Mouse (Mus musculus) gastrocnemius, adult 8-10 months (tissue): Measurements from ENCODE around the gene Akap7. TPM values are rescaled to one million over a fixed set of nuclear protein-coding genes. Genes with fewer than 3 reads are reported as not detected.

Experiments used
- DNase-seq, 2 experiments: peaks; one replicate each; pipeline ENCODE4 v3.0.0; 2022; ENCODE audit warnings: low spot score in 2 of 2
- total RNA-seq, 4 experiments: library from RNA; stranded (reverse); gene quantifications; 2 replicates each; pipeline ENCODE4 v1.2.4; 2022

The Akap7 gene
- total RNA-seq, 4 experiments from 2014 or later = 12.8 to 19.5 (median 16.1) TPM

- DNase-seq = no peak
Measured at GRCm38 (mm10) chr10:25257466-25257865, 50.2 kb downstream of the Akap7 start.

DNA sequence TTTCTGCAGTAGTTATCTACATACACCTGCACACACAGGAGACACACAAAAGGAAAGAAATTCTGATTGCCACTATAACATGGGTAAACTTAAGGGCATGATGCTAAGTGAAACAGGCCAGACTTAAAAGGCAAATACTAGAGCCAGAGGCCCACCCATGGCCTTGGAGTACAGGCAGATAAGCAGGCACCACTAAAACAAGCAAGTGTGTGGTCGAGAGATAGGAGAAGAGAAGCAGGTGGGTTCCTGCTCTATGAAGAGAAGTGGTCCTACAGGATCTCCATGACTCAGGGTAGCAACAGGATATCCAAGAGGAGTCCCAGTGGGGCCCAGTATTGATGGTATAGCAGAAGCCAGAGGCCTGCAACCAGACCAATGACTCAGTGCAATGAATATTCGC, 54.2 kb downstream of the Akap7 start:
- no peak for DNase-seq

- no peak for DNase-seq
Measured at GRCm38 (mm10) chr10:25253006-25253405, 54.7 kb downstream of the Akap7 start.

GRCm38 (mm10) chr10:25250108-25250507, 57.6 kb downstream of the Akap7 start:
- peak; percentile 12 to 19 for DNase-seq

DNA sequence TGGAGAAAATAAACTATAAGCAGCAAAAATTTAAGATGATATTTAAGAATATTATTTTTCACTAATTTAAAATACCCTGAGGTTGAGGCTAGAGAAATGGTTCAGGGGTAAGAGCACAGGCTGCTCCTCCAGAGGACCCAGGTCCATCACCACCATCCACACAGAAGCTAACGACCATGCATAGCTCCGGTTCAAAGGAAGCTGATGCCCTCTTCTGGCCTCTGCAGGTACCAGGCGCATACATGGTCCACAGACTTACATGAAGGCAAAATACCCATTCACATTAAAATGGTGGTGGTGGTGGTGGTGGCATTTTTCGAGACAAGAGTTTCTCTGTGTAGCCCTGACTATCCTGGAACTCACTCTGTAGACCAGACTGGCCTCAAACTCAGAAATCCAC, 61.5 kb downstream of the Akap7 start:
- no peak for DNase-seq

- DNase-seq = no peak
Measured at GRCm38 (mm10) chr10:25239156-25239555, 68.5 kb downstream of the Akap7 start.

DNA sequence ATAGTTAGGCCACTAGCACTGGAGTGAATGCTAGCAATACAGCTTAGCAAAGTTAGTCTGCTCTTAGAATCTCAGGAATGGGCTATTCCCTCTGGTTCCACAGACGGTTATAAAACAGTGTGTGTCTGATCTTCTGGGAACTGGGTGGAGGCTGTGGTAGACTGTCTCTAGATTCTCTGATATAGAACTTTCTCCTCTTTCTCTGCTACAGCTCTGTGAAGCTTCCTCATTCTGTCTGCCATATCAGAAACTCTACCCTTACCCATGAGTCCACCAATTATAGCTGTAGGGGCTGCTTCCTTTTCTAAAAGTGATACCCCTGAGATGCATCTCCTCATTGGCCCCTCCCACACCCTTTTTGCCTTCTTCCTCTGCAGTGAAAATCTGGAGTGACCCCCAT, 73.6 kb downstream of the Akap7 start:
- DNase-seq = no peak

DNA sequence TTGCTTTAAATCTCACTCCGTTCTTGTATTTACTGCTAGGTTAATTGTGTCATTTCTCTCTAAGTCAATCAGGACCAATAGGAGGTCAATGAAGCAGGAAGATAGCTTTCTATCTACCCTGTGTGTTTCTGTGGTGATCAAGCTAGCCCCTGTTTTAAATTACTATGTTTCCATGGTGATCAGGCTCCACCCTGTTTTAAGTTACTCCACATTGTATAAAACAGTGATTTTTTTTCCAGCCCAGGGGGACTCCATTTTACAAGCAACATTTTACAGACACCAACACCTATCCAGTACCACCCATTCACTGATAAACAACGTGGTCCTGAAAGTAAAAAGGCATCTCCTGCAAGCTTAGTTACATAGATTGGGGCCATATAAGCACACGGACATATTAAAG, 75.0 kb downstream of the Akap7 start:
- DNase-seq = no peak

DNA sequence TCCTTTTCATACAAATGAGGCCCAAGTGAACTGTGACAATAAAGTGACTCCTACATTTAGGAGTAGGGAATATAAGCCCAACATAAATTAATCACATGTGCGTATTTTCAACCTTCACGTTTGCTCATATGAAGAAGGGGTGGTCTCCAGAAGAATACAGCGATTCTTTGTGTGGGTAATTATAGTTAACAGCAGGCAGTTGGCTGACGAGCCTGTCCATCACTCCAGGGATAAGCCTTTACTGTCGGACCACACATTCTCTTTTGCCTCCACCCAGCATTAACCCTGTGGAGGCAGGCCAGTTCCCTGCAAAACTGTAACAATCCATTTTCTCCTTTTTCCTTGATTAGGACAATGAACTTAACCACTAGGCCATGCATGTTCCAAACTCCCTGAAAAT, 76.3 kb downstream of the Akap7 start:
- no peak for DNase-seq

DNA sequence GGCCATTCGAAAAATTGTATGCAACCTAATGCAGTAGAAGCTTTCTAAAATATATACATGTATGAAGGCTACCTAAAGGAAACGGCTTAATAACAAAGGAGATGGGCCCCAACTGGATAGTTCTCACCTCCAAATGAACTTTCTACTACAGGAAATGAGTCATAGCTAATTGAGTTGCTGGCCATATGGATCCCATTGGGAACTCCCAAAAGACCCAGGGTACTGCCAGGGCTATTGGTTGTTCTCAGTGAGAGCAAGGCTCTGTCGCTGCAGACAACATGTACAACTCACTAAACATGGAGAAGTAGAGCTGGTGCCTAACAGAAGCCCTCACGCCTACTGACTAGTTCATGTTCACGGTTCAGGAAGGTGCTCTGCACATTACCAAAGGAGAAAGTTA, 83.3 kb downstream of the Akap7 start:
- no peak for DNase-seq

GRCm38 (mm10) chr10:25220754-25221153, 86.9 kb downstream of the Akap7 start:
- DNase-seq = no peak

- no peak for DNase-seq
Measured at GRCm38 (mm10) chr10:25219901-25220495, 87.7 kb downstream of the Akap7 start.

DNA sequence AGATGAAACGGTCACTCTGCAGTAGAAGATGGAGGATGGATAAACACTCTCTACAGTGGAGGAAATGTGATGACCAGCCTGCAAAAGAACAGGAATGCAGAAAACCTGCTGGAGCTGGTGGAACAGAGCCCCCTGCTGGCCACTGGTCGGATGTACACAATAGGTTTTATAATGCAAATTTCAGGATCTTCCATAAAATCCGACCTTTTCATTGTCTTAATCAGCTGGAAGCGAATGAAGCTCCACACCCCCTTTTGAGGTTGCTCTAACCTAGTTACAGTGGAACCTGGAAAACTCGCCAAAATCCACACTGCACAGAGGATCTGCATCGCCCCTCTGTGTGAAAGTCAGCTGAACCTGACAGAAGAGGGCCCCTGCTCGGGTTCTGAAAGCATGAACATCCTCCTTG, 88.4 kb downstream of the Akap7 start:
- DNase-seq = peak; percentile 4 to 13

- no peak for DNase-seq
Measured at GRCm38 (mm10) chr10:25218746-25219145, 88.9 kb downstream of the Akap7 start.

- DNase-seq = no peak
Measured at GRCm38 (mm10) chr10:25215977-25216376, 91.7 kb downstream of the Akap7 start.

- DNase-seq = no peak
Measured at GRCm38 (mm10) chr10:25213716-25214115, 94.0 kb downstream of the Akap7 start.

- no peak for DNase-seq
Measured at GRCm38 (mm10) chr10:25208619-25209018, 99.1 kb downstream of the Akap7 start.

- DNase-seq = no peak
Measured at GRCm38 (mm10) chr10:25207866-25208265, 99.8 kb downstream of the Akap7 start.

DNA sequence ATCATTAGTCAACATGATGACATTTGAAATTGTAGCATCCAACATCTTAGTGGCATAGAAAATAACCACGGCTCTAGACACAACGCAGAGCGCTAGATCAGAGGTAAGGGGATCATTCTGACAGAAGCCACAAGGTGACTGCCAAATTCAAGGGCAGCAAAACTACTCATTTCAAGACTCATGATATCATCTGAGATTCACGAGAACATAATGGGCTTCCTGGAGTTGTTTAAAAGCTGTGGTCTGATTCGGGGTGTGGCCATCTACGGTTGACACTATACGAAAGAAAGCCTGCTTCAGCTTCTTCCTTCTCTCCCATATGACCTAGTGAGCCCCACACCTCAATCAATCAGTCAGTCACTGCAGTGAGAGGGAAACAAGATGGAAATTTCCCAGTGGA, 107.0 kb downstream of the Akap7 start:
- no peak for DNase-seq

DNA sequence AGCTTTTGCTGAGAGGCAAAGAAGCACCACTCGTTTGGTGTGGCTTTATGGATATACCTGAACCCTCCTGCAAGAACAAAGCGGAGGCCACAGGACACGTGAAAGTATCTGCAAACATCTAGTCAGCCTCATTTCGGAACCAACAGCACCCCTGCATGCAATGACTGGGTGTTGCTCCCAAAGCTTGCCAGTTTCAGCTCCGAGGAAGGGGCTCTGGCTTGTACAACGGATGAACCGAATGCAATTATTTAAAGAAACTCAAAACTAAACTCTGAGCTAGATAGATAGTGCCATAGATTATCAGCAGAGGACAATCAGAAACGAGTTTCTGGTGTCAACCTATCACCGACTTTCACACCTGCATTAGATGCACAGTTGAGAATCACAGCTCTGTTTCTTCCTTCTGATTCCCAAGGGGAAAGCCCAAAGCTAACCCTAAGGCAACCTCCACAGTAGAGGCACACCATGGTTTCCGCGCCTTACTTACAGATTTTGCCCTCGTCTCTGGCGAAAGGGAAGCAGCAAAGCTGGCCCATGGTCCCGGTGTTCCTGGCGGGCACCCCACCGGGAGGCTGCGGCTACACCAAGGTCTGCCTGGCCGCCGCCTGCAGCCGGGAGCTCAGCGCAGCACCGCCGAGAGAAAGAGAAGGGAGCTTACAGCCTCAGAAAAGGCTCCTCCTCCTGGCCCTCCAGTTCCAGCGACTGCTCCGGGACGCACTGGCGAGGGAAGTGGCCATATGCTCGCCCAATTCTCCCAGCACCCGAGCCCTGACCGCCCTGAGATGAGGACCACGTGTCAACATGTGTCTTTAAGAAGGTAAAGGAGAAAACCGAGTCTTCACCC, 107.9 kb downstream of the Akap7 start:
- DNase-seq = peak; percentile 6

- DNase-seq = no peak
Measured at GRCm38 (mm10) chr10:25198575-25198974, 109.1 kb downstream of the Akap7 start.

- no peak for DNase-seq
Measured at GRCm38 (mm10) chr10:25198048-25198447, 109.6 kb downstream of the Akap7 start.
